Mouse (Mus musculus) lung, postnatal 0 days (tissue): ENCODE measurements at regions not wholly inside any gene's neighbourhood (a gene's known extent, or its start where the extent isn't known, plus 50 kb on each side); places are given as distances from the start of the nearest gene placed in this dataset.

Experiments
- CTCF ChIP-seq: IDR thresholded peaks from 2 replicates; pipeline ENCODE4 v1.5.1; 2016; ENCODE audit warnings: antibody characterized with exemption, mild to moderate bottlenecking
- EP300 ChIP-seq: IDR thresholded peaks from 2 replicates; pipeline ENCODE4 v1.6.1; 2016; ENCODE audit warnings: antibody characterized with exemption, mild to moderate bottlenecking, control low read depth

- TF ChIP-seq CTCF (no peak), EP300 (no peak)
These were observed 485.4 kb downstream of the D3Ertd751e start for GRCm38 (mm10) chr3:42227679-42228398.
